Mouse (Mus musculus): ENCODE data around the gene Ethe1. TPM values are rescaled to one million over a fixed set of nuclear protein-coding genes. Genes with fewer than 3 reads are reported as not detected.

The Ethe1 gene
- total and polyA plus RNA-seq, 2 experiments from 2014 or later, result 31.3 to 32.2 TPM

DNA sequence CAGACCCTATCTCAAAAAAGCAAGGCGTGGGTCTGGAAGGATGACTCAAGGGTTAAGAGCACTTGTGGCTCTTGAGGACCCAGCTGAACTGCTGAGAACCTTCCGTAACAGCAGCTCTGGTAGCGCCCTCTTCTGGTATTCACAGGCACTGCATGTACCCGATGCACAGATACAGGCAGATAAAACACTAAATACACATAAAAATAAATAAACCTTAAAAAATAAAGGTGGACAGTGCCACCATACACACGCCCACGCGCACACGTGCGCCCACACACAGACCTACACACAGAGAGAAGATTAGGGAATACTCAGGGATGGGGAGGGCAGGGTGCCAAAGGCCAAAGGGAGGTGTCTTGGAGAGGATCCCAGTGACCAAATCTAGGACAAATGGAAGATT lies 55.1 kb downstream of the Ethe1 start:
- H3K27ac ChIP-seq (ENCODE audit: low read depth, low read length), result no peak overlapping the region
- no peak overlapping the region for H3K9ac ChIP-seq (replicated peaks; ENCODE audit: low read length, poor library complexity, severe bottlenecking)
- no peak for ATAC-seq (ENCODE audit: low FRiP score)
- H3K9me3 ChIP-seq (ENCODE audit: low read length), result no peaks in the 10 kb centered on the region
- peak; percentile 76 for TF ChIP-seq CTCF (IDR thresholded peaks at IDR 0.05)
- no peak overlapping the region for H3K4me2 ChIP-seq (ENCODE audit: low read depth, low read length, poor library complexity, severe bottlenecking)
- peaks cover 22% of the 10 kb centered on the region for H3K27me3 ChIP-seq (ENCODE audit: insufficient read depth, low read length)
- H3K4me1 ChIP-seq (ENCODE audit: insufficient read depth, low read length), result no peaks in the 10 kb centered on the region
- DNase-seq (ENCODE audit: low spot score), result peak; percentile 50
- 7% methylated on average over 9 of the region's 9 CpGs for WGBS
- no peaks in the 10 kb centered on the region for H3K36me3 ChIP-seq (ENCODE audit: insufficient read depth, low read length)
- H3K4me3 ChIP-seq (ENCODE audit: low read depth, low read length), result no peak overlapping the region

DNA sequence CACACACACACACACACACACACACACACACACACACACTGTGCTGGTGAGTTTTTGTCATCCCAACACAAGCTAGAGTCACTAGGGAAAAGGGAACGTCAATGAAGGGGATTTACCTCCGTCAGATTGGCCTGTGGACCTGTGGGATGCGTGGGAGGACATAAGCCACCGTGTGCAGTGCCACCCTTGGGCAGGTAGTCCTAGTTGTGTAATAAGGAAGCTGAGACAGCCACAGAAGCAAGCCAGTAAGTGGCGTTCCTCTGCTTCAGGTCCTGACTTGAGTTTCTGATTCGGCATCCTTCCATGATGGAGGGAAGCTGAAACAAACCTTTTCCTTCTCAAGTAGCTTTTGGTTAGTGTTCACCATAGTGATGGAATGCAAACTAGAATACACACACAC lies 57.1 kb downstream of the Ethe1 start:
- peaks cover 9% of the 10 kb centered on the region; the same call in 1 of the 2 replicates for H3K27me3 ChIP-seq (ENCODE audit: insufficient read depth, low read length)
- TF ChIP-seq CTCF (IDR thresholded peaks at IDR 0.05), result no peak
- H3K9ac ChIP-seq (replicated peaks; ENCODE audit: low read length, poor library complexity, severe bottlenecking), result no peak overlapping the region
- no peak overlapping the region for H3K4me3 ChIP-seq (ENCODE audit: low read depth, low read length)
- ATAC-seq (ENCODE audit: low FRiP score) (no peak), DNase-seq (ENCODE audit: low spot score) (no peak)
- H3K36me3 ChIP-seq (ENCODE audit: insufficient read depth, low read length), result no peaks in the 10 kb centered on the region
- no peak overlapping the region for H3K27ac ChIP-seq (ENCODE audit: low read depth, low read length)
- no peaks in the 10 kb centered on the region for H3K9me3 ChIP-seq (ENCODE audit: low read length)
- H3K4me2 ChIP-seq (ENCODE audit: low read depth, low read length, poor library complexity, severe bottlenecking), result no peak overlapping the region
- no peaks in the 10 kb centered on the region for H3K4me1 ChIP-seq (ENCODE audit: insufficient read depth, low read length)
- WGBS, result 94% methylated on average over 6 of the region's 6 CpGs

- Histone ChIP-seq H3K27me3 (ENCODE audit: insufficient read depth, low read length) (peaks cover 9% of the 10 kb centered on the region; the same call in 1 of the 2 replicates), H3K27ac (ENCODE audit: low read depth, low read length) (no peak overlapping the region), H3K4me2 (ENCODE audit: low read depth, low read length, poor library complexity, severe bottlenecking) (no peak overlapping the region), H3K4me1 (ENCODE audit: insufficient read depth, low read length) (no peaks in the 10 kb centered on the region), H3K4me3 (ENCODE audit: low read depth, low read length) (no peak overlapping the region), H3K9me3 (ENCODE audit: low read length) (no peaks in the 10 kb centered on the region), H3K36me3 (ENCODE audit: insufficient read depth, low read length) (no peaks in the 10 kb centered on the region), H3K9ac (replicated peaks; ENCODE audit: low read length, poor library complexity, severe bottlenecking) (no peak overlapping the region)
- WGBS, result 79% methylated on average over 7 of the region's 7 CpGs
- no peak for DNase-seq (ENCODE audit: low spot score)
- TF ChIP-seq CTCF (IDR thresholded peaks at IDR 0.05), result no peak
- ATAC-seq (ENCODE audit: low FRiP score), result no peak
Observed at GRCm38 (mm10) chr7:24644996-24645395, 57.7 kb downstream of the Ethe1 start.

DNA sequence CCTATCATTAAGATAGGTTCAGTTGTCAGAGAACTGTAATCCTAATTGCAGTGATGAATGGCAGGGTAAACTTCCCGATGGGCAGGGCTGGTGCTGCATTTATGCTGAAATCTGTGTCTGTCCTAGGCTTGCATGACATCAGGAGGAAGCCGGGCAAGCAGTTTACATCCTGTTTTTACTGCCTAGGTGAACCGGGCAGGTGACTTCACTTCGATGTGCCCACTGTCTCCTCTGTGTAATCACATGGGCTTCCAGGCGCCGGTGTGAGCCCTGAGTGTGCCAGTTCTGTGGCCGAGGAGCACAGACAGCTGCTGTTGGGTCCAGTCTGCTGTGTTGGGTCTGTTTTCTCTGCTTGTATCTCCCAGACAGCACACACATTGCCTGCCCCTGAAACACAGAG lies 59.1 kb downstream of the Ethe1 start:
- H3K9ac ChIP-seq (replicated peaks; ENCODE audit: low read length, poor library complexity, severe bottlenecking), result no peak overlapping the region
- no peak for DNase-seq (ENCODE audit: low spot score)
- WGBS, result 83% methylated on average over 7 of the region's 7 CpGs
- no peak for ATAC-seq (ENCODE audit: low FRiP score)
- no peaks in the 10 kb centered on the region for H3K9me3 ChIP-seq (ENCODE audit: low read length)
- no peak overlapping the region for H3K27ac ChIP-seq (ENCODE audit: low read depth, low read length)
- TF ChIP-seq CTCF (IDR thresholded peaks at IDR 0.05), result no peak
- H3K4me1 ChIP-seq (ENCODE audit: insufficient read depth, low read length), result no peaks in the 10 kb centered on the region
- H3K4me3 ChIP-seq (ENCODE audit: low read depth, low read length), result no peak overlapping the region
- no peak overlapping the region for H3K4me2 ChIP-seq (ENCODE audit: low read depth, low read length, poor library complexity, severe bottlenecking)
- no peaks in the 10 kb centered on the region for H3K27me3 ChIP-seq (ENCODE audit: insufficient read depth, low read length)
- H3K36me3 ChIP-seq (ENCODE audit: insufficient read depth, low read length), result no peaks in the 10 kb centered on the region

DNA sequence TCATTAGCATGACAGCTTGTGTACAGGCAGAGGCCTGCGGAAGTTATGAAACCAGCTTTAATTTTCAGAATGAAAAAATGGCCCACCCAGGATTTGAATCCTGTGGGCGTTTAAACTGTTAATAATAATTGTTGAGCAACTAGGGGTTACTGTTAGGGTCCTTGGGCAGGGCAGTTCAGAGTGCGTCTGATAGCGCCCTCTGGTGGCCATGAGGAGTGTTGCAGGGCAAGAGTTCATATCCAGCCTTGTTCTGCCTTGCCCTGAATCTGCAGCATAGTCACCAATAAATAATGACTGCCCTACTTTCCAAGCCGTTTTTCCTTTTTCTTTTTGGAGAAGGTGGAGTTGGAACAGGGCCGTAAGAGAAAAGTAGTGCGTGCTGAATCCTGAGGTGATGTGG lies 66.3 kb downstream of the Ethe1 start:
- Histone ChIP-seq H3K36me3 (ENCODE audit: insufficient read depth, low read length) (no peaks in the 10 kb centered on the region), H3K4me1 (ENCODE audit: insufficient read depth, low read length) (no peaks in the 10 kb centered on the region), H3K4me2 (ENCODE audit: low read depth, low read length, poor library complexity, severe bottlenecking) (no peak overlapping the region), H3K9ac (replicated peaks; ENCODE audit: low read length, poor library complexity, severe bottlenecking) (no peak overlapping the region), H3K4me3 (ENCODE audit: low read depth, low read length) (no peak overlapping the region), H3K9me3 (ENCODE audit: low read length) (no peaks in the 10 kb centered on the region), H3K27me3 (ENCODE audit: insufficient read depth, low read length) (no peaks in the 10 kb centered on the region), H3K27ac (ENCODE audit: low read depth, low read length) (no peak overlapping the region)
- ATAC-seq (ENCODE audit: low FRiP score) (no peak), DNase-seq (ENCODE audit: low spot score) (peak; percentile 30)
- TF ChIP-seq CTCF (IDR thresholded peaks at IDR 0.05), result peak; percentile 77
- WGBS, result 30% methylated on average over 7 of the region's 7 CpGs

Other genes with a start within 250 kb of the Ethe1 start
- 0.44 TPM in 1 of 2 replicates, not detected in the other for gene Lypd5, start 238.3 kb upstream of the Ethe1 start, total RNA-seq (2014; rRNA removed)
- not detected in 2 replicates for gene Lypd5, start 238.3 kb upstream of the Ethe1 start, polyA plus RNA-seq (2015; fragmentation: Nextera tagmentation; extraction: Ambion mirVana)
- 0.27 and 2.5 TPM in 2 replicates for gene Kcnn4, start 217.3 kb upstream of the Ethe1 start, total RNA-seq (2014; rRNA removed)
- 0.81 and 1.1 TPM in 2 replicates for gene Kcnn4, start 217.3 kb upstream of the Ethe1 start, polyA plus RNA-seq (2015; fragmentation: Nextera tagmentation; extraction: Ambion mirVana)
- 34.2 and 50.0 TPM in 2 replicates for gene Smg9, start 187.9 kb upstream of the Ethe1 start, total RNA-seq (2014; rRNA removed)
- gene Smg9, start 187.9 kb upstream of the Ethe1 start, polyA plus RNA-seq (2015; fragmentation: Nextera tagmentation; extraction: Ambion mirVana), result 28.7 and 30.1 TPM in 2 replicates
- gene Irgc1, start 135.2 kb upstream of the Ethe1 start, total RNA-seq (2014; rRNA removed), result not detected in 2 replicates
- gene Irgc1, start 135.2 kb upstream of the Ethe1 start, polyA plus RNA-seq (2015; fragmentation: Nextera tagmentation; extraction: Ambion mirVana), result not detected in 2 replicates
- gene Plaur, start 125.1 kb upstream of the Ethe1 start, total RNA-seq (2014; rRNA removed), result 1.4 and 3.7 TPM in 2 replicates
- gene Plaur, start 125.1 kb upstream of the Ethe1 start, polyA plus RNA-seq (2015; fragmentation: Nextera tagmentation; extraction: Ambion mirVana), result 0.93 and 1.1 TPM in 2 replicates
- gene Cadm4, start 105.5 kb upstream of the Ethe1 start, total RNA-seq (2014; rRNA removed), result 342 and 354 TPM in 2 replicates
- 82.0 and 88.1 TPM in 2 replicates for gene Cadm4, start 105.5 kb upstream of the Ethe1 start, polyA plus RNA-seq (2015; fragmentation: Nextera tagmentation; extraction: Ambion mirVana)
- gene Zfp428, start 80.5 kb upstream of the Ethe1 start, total RNA-seq (2014; rRNA removed), result 209 and 214 TPM in 2 replicates
- 297 and 314 TPM in 2 replicates for gene Zfp428, start 80.5 kb upstream of the Ethe1 start, polyA plus RNA-seq (2015; fragmentation: Nextera tagmentation; extraction: Ambion mirVana)
- not detected in 2 replicates for gene AC161166.1, start 75.1 kb upstream of the Ethe1 start, total RNA-seq (2014; rRNA removed)
- gene AC161166.1, start 75.1 kb upstream of the Ethe1 start, polyA plus RNA-seq (2015; fragmentation: Nextera tagmentation; extraction: Ambion mirVana), result 0.47 and 0.78 TPM in 2 replicates
- 115 and 119 TPM in 2 replicates for gene Irgq, start 56.9 kb upstream of the Ethe1 start, total RNA-seq (2014; rRNA removed)
- gene Irgq, start 56.9 kb upstream of the Ethe1 start, polyA plus RNA-seq (2015; fragmentation: Nextera tagmentation; extraction: Ambion mirVana), result 21.8 and 23.9 TPM in 2 replicates
- gene Pinlyp, start 41.4 kb upstream of the Ethe1 start, total RNA-seq (2014; rRNA removed), result not detected in 2 replicates
- not detected in 2 replicates for gene Pinlyp, start 41.4 kb upstream of the Ethe1 start, polyA plus RNA-seq (2015; fragmentation: Nextera tagmentation; extraction: Ambion mirVana)
- gene Xrcc1, start 41.3 kb upstream of the Ethe1 start, total RNA-seq (2014; rRNA removed), result 44.6 and 51.8 TPM in 2 replicates
- gene Xrcc1, start 41.3 kb upstream of the Ethe1 start, polyA plus RNA-seq (2015; fragmentation: Nextera tagmentation; extraction: Ambion mirVana), result 41.9 and 43.3 TPM in 2 replicates
- 2.3 and 3.2 TPM in 2 replicates for gene Zfp575, start 98 bp downstream of the Ethe1 start, total RNA-seq (2014; rRNA removed)
- 28.3 and 29.5 TPM in 2 replicates for gene Zfp575, start 98 bp downstream of the Ethe1 start, polyA plus RNA-seq (2015; fragmentation: Nextera tagmentation; extraction: Ambion mirVana)
- gene Phldb3, start 23.2 kb downstream of the Ethe1 start, total RNA-seq (2014; rRNA removed), result 0.11 and 0.14 TPM in 2 replicates
- not detected in 2 replicates for gene Phldb3, start 23.2 kb downstream of the Ethe1 start, polyA plus RNA-seq (2015; fragmentation: Nextera tagmentation; extraction: Ambion mirVana)
- gene Lypd3, start 49.0 kb downstream of the Ethe1 start, total RNA-seq (2014; rRNA removed), result 0.99 and 1.5 TPM in 2 replicates
- 1.8 and 2.2 TPM in 2 replicates for gene Lypd3, start 49.0 kb downstream of the Ethe1 start, polyA plus RNA-seq (2015; fragmentation: Nextera tagmentation; extraction: Ambion mirVana)
- not detected in 2 replicates for gene Tex101, start 89.1 kb downstream of the Ethe1 start, total RNA-seq (2014; rRNA removed)
- not detected in 2 replicates for gene Tex101, start 89.1 kb downstream of the Ethe1 start, polyA plus RNA-seq (2015; fragmentation: Nextera tagmentation; extraction: Ambion mirVana)
- not detected in 2 replicates for gene BC049730, start 121.7 kb downstream of the Ethe1 start, total RNA-seq (2014; rRNA removed)
- not detected in 2 replicates for gene BC049730, start 121.7 kb downstream of the Ethe1 start, polyA plus RNA-seq (2015; fragmentation: Nextera tagmentation; extraction: Ambion mirVana)
- not detected in 2 replicates for gene Gm4763, start 139.4 kb downstream of the Ethe1 start, total RNA-seq (2014; rRNA removed)
- gene Gm4763, start 139.4 kb downstream of the Ethe1 start, polyA plus RNA-seq (2015; fragmentation: Nextera tagmentation; extraction: Ambion mirVana), result not detected in 2 replicates
- 0.16 and 1.0 TPM in 2 replicates for gene Cd177, start 172.8 kb downstream of the Ethe1 start, total RNA-seq (2014; rRNA removed)
- 0.37 and 0.47 TPM in 2 replicates for gene Cd177, start 172.8 kb downstream of the Ethe1 start, polyA plus RNA-seq (2015; fragmentation: Nextera tagmentation; extraction: Ambion mirVana)
- 0.33 TPM in 1 of 2 replicates, not detected in the other for gene Ceacam10, start 189.7 kb downstream of the Ethe1 start, total RNA-seq (2014; rRNA removed)
- 0.43 and 0.63 TPM in 2 replicates for gene Ceacam10, start 189.7 kb downstream of the Ethe1 start, polyA plus RNA-seq (2015; fragmentation: Nextera tagmentation; extraction: Ambion mirVana)

Measured in midbrain, postnatal 0 days (tissue).